Mouse (Mus musculus) thymus, adult 2 months (tissue): ENCODE measurements around the gene Ift80.

Experiments
- CTCF ChIP-seq: fragments of 200-500 bp; IDR thresholded peaks from 2 replicates; pipeline ENCODE4 v1.5.1; 2012; ENCODE audit warnings: mild to moderate bottlenecking, control low read depth, low read length, moderate library complexity, borderline replicate concordance; ENCODE audit not compliant: control insufficient read depth, poor library complexity, insufficient read depth; ENCODE audit errors: extremely low read depth
- POLR2A ChIP-seq: fragments of 200-500 bp; IDR thresholded peaks from 2 replicates; pipeline ENCODE4 v1.6.1; 2012; ENCODE audit warnings: mild to moderate bottlenecking, low read length, control low read depth, moderate library complexity; ENCODE audit not compliant: control insufficient read depth, poor library complexity, insufficient read depth; ENCODE audit errors: extremely low read depth

- TF ChIP-seq CTCF (no peak), POLR2A (no peak)
Observed at GRCm38 (mm10) chr3:68966527-68967285, 37.7 kb downstream of the Ift80 start.
